Mouse (Mus musculus) thymus, adult 2 months (tissue): ENCODE data around the gene Pate4.

ENCODE experiments used
- CTCF ChIP-seq: fragments of 200-500 bp; IDR thresholded peaks from 2 replicates; pipeline ENCODE4 v1.5.1; 2012; ENCODE audit warnings: mild to moderate bottlenecking, control low read depth, low read length, moderate library complexity, borderline replicate concordance; ENCODE audit not compliant: control insufficient read depth, poor library complexity, insufficient read depth; ENCODE audit errors: extremely low read depth
- POLR2A ChIP-seq: fragments of 200-500 bp; IDR thresholded peaks from 2 replicates; pipeline ENCODE4 v1.6.1; 2012; ENCODE audit warnings: mild to moderate bottlenecking, low read length, control low read depth, moderate library complexity; ENCODE audit not compliant: control insufficient read depth, poor library complexity, insufficient read depth; ENCODE audit errors: extremely low read depth

DNA sequence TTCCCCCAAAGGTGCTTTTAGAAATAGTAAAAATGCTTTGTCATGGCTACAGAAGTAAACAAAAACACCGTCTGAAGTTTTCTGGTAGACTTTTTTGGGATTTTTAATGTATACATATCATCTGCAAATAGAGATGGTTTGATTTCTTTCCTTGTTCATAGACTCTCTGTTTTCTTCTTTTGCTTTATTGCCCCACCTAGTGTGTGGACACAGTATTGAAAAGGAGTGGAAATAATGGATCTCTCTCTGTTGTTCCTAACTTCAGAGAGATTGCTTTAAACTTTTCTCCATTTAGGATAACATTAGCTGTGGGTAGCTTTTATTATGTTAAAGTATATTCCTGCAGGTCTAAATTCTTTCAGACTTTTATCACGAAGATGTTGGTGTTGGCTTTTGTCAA, 2.3 kb upstream of the Pate4 start:
- TF ChIP-seq CTCF, result no peak
- no peak for TF ChIP-seq POLR2A
